Mouse (Mus musculus) heart, postnatal 0 days (tissue): ENCODE results near the gene Acsm4. TPM values are rescaled to one million over a fixed set of nuclear protein-coding genes. Genes with fewer than 3 reads are reported as not detected.

Experiments
- ATAC-seq: fragments of 200-750 bp; cut with Nextera tagmentation; 2 replicates; pipeline ENCODE4 v1.8.0; 2017; ENCODE audit warnings: low read depth, moderate number of reproducible peaks, moderate library complexity; ENCODE audit not compliant: insufficient read depth
- DNase-seq: peaks from one replicate; pipeline ENCODE4 v3.0.0-alpha.2; 2016; ENCODE audit warnings: low spot score
- H3K27ac ChIP-seq: fragments of 300-500 bp; sonication (generic); 2 replicates; pipeline ENCODE4 v1.5.1; 2014; ENCODE audit warnings: low read depth, mild to moderate bottlenecking
- H3K27me3 ChIP-seq: fragments of 300-500 bp; sonication (generic); 2 replicates; pipeline ENCODE4 v1.6.1; 2014; ENCODE audit warnings: low read length, mixed read lengths; ENCODE audit not compliant: control insufficient read depth, insufficient read depth
- H3K36me3 ChIP-seq: fragments of 300-500 bp; sonication (generic); replicated peaks from 2 replicates; pipeline ENCODE4 v1.6.1; 2014; ENCODE audit warnings: low read length, mixed read lengths; ENCODE audit not compliant: control insufficient read depth, insufficient read depth
- H3K4me1 ChIP-seq: fragments of 300-500 bp; sonication (generic); 2 replicates; pipeline ENCODE4 v1.6.1; 2014; ENCODE audit warnings: antibody characterized with exemption; ENCODE audit not compliant: control insufficient read depth, insufficient read depth
- H3K4me2 ChIP-seq: fragments of 300-500 bp; sonication (generic); 2 replicates; pipeline ENCODE4 v1.6.1; 2014; ENCODE audit warnings: low read depth, mild to moderate bottlenecking, low read length, moderate library complexity
- H3K4me3 ChIP-seq: fragments of 300-500 bp; sonication (generic); 2 replicates; pipeline ENCODE4 v1.5.1; 2014; ENCODE audit warnings: low read depth, low read length
- H3K9ac ChIP-seq: fragments of 300-500 bp; sonication (generic); replicated peaks from 2 replicates; pipeline ENCODE4 v1.6.1; 2014; ENCODE audit warnings: low read depth, low read length, mixed read lengths
- H3K9me3 ChIP-seq: fragments of 300-500 bp; sonication (generic); replicated peaks from 2 replicates; pipeline ENCODE4 v1.6.1; 2016; ENCODE audit warnings: low read length; ENCODE audit not compliant: control insufficient read depth
- CTCF ChIP-seq: IDR thresholded peaks from 2 replicates; pipeline ENCODE4 v1.5.1; 2016; ENCODE audit warnings: antibody characterized with exemption, control low read depth, low read depth
- EP300 ChIP-seq: IDR thresholded peaks from 2 replicates; pipeline ENCODE4 v1.6.1; 2016; ENCODE audit warnings: antibody characterized with exemption, low read depth
- WGBS: fragments of 180-500 bp; shearing (Covaris S2); extraction: QIAGEN DNeasy Blood & Tissue Kit; methylation state at CpG from one replicate; pipeline ENCODE4 v1.1.7; 2014; 5-methylcytosine and 5-hydroxymethylcytosine counted together
- polyA plus RNA-seq: library from polyadenylated mRNA; unstranded; fragments of >200 nt; fragmentation: Nextera tagmentation; extraction: Ambion mirVana; gene quantifications from 2 replicates; pipeline ENCODE4 v1.2.1, GENCODE M21; 2015
- total RNA-seq: library from RNA; depleted of rRNA; stranded (reverse); fragments of >200 nt; gene quantifications from 2 replicates; pipeline ENCODE4 v1.2.3, GENCODE M21; 2014; ENCODE audit warnings: low replicate concordance

Gene Acsm4
- total and polyA plus RNA-seq, 2 experiments from 2014 or later = not detected

DNA sequence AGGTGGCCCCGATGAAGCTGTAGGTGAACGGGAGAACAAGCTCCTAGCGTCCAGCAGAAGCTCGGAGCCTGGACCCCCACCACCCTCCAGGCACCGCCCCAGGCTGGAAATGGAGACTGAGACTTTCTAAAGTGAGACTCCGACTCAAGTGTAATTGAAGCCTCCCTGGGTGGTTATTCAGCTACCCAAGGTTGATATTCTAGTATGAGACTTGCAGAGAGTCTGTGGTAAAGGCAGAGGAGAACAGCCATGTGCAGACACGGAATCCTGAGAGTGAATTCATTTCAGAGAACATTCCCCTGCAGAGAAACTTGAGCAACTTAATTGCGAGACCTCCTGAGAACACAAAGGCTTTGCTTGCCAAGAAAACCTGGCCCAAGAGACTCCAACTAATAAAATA, 9.7 kb upstream of the Acsm4 start:
- H3K27ac ChIP-seq = no peak overlapping the region
- ATAC-seq = no peak

DNA sequence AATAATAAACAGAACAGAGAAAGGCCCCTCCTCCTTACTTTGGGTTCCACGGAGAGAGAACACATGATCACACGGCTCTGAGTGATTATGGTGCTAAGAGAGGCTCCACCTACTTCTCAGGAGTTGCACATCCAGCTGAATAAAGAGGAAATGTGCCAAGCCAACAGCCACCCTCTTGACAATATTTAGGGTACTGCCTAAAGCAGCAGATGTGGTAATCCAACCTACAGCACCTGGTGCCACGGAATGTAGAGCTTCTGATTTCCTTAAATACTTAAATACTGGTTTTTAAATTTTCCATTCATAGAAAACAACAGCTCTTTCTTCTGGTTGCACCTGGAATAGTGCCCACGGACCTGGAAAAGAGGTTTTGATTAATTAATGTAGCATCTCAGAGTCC, 7.1 kb upstream of the Acsm4 start:
- H3K36me3 ChIP-seq = no peaks in the 10 kb centered on the region
- no peaks in the 10 kb centered on the region for H3K27me3 ChIP-seq
- no peaks in the 10 kb centered on the region for H3K4me1 ChIP-seq
- no peaks in the 10 kb centered on the region for H3K9me3 ChIP-seq
- no peak overlapping the region for H3K4me2 ChIP-seq
- H3K9ac ChIP-seq = no peak overlapping the region
- DNase-seq = no peak
- no peak for TF ChIP-seq CTCF
- no peak for TF ChIP-seq EP300
- ATAC-seq = no peak
- WGBS = 51% methylated on average over 4 of the region's 4 CpGs
- H3K27ac ChIP-seq = no peak overlapping the region
- no peak overlapping the region for H3K4me3 ChIP-seq

More for the DNA sequence above, 9.7 kb upstream of the Acsm4 start:
- no peak for DNase-seq
- 63% methylated on average over 8 of the region's 8 CpGs for WGBS
- Histone ChIP-seq H3K9me3 (no peaks in the 10 kb centered on the region), H3K36me3 (no peaks in the 10 kb centered on the region), H3K9ac (no peak overlapping the region), H3K27me3 (no peaks in the 10 kb centered on the region), H3K4me1 (no peaks in the 10 kb centered on the region), H3K4me2 (no peak overlapping the region), H3K4me3 (no peak overlapping the region)
- TF ChIP-seq CTCF (no peak), EP300 (no peak)

DNA sequence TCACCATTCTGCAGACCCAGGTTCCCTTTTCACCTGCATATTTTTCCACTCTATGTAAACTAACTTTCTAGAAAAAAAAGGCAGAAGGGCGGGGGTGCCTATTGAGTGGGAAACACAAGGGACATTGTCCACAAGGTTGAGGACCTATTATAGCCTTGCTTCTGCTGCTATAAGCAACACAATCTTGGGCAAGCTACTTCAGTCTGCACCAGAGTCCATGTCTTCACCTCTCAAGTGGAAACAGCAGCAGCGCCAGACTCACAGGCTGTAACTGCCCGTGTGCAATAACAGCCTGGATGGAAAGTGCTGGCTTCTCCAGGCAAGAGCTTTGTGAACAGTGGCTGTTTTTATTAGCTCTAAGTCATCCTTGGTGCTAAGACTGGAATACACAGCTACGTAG, 2.5 kb downstream of the Acsm4 start:
- no peak for DNase-seq
- H3K9ac ChIP-seq = no peak overlapping the region
- H3K27ac ChIP-seq = no peak overlapping the region
- H3K4me3 ChIP-seq = no peak overlapping the region
- H3K4me2 ChIP-seq = no peak overlapping the region
- H3K4me1 ChIP-seq = no peaks in the 10 kb centered on the region
- no peaks in the 10 kb centered on the region for H3K36me3 ChIP-seq
- 56% methylated on average over 4 of the region's 4 CpGs for WGBS
- H3K27me3 ChIP-seq = no peaks in the 10 kb centered on the region
- H3K9me3 ChIP-seq = no peaks in the 10 kb centered on the region
- ATAC-seq = no peak
- no peak for TF ChIP-seq EP300

DNA sequence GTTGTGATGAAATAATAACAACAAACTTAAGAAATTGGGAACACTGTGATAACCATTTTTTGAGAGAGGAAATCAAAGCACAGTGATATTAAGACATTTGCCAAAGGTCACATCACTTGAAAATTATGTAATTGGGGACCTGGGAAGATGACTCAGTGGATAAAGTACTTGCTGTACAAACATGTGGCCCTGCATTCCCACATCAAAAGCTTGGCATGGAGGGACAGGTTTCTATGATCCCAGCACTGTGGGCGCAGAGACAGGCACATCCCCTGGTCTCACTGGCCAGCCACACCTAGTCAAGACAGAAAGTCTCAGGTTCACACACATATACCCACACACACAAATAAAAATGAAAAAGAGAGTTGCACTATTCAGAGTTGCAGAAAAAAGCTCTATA, 5.1 kb downstream of the Acsm4 start:
- Histone ChIP-seq H3K27ac (no peak overlapping the region), H3K4me2 (no peak overlapping the region)

DNA sequence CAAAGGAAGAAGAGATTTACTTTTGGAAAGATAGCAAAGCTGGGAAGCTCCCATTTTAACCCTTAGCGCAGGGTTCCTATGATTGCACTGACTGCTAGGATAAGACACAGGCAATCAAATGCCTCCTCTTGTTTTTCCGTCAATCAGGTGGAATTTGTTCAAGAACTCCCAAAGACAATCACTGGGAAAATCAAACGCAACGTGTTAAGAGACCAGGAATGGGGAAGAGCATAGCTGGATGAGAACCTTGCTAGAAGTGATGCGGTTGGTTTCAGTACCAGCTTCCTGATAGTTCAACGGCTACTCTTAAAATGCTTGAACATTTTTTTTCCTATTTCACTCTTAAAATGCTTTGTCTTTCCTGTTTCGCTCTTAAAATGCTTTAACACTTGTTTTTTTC, 24.3 kb downstream of the Acsm4 start:
- Histone ChIP-seq H3K9ac (no peak overlapping the region), H3K9me3 (no peaks in the 10 kb centered on the region), H3K27ac (no peak overlapping the region), H3K4me2 (no peak overlapping the region), H3K36me3 (peaks cover 34% of the 10 kb centered on the region), H3K4me3 (no peak overlapping the region), H3K27me3 (no peaks in the 10 kb centered on the region), H3K4me1 (no peaks in the 10 kb centered on the region)
- TF ChIP-seq EP300 = no peak
- TF ChIP-seq CTCF = no peak
- WGBS = 88% methylated on average over 7 of the region's 7 CpGs
- DNase-seq (no peak), ATAC-seq (no peak)

More for the DNA sequence above, 5.1 kb downstream of the Acsm4 start:
- Histone ChIP-seq H3K9me3 (no peaks in the 10 kb centered on the region), H3K4me3 (no peak overlapping the region), H3K36me3 (no peaks in the 10 kb centered on the region), H3K27me3 (no peaks in the 10 kb centered on the region), H3K4me1 (no peaks in the 10 kb centered on the region), H3K9ac (no peak overlapping the region)
- 57% methylated on average over 1 of the region's 1 CpGs for WGBS
- no peak for TF ChIP-seq CTCF
- no peak for TF ChIP-seq EP300
- ATAC-seq (no peak), DNase-seq (no peak)

DNA sequence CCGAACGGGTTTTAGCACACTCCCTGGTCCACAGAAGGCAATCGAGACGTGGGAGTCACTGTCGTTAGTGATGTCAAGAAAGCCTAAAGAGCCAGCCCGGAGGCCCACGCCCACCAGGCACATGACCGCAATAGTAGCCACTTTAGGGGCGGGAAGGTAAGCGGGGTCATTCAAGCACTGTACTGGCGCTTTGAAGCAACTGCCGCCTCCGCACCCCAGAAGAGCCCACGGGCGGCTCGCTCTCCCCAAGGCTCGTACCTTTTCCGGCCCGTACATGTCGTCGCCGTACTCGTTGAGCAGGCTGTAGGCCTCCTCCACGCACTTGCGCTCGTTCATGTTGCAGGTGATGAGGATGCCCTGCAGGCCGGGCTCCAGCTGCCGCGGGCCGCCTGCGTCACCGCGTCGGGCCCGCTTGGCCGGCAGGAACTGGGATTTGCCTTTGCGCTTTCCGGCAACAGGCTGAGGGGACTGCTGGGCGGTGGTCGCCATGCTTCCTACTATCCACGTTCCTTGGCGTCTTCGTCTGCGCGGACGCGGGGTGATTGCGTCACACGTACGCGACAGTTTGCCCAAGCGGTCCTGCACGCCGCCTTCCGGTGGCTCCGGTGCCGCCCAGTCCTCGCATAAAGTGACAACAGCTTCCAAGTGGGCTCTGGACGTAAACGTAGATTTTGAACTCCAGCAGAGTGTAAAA, 30.6 kb downstream of the Acsm4 start, which contains the start of gene Thumpd1:
TSS of gene Thumpd1 (minus strand) at position 546 of the 694 bp plus-strand sequence.
- under 1% methylated on average over 60 of the region's 60 CpGs for WGBS
- peak; percentile 94 for ATAC-seq
- Histone ChIP-seq H3K27me3 (no peaks in the 10 kb centered on the region), H3K9me3 (no peaks in the 10 kb centered on the region), H3K9ac (peak within 1 kb of the TSS; percentile 75), H3K4me1 (peaks cover 6% of the 10 kb centered on the region), H3K4me3 (peak within 1 kb of the TSS; percentile 79), H3K27ac (peak within 1 kb of the TSS; percentile 59), H3K36me3 (peaks cover 34% of the 10 kb centered on the region), H3K4me2 (peak within 1 kb of the TSS; percentile 78)
- TF ChIP-seq CTCF (peak; percentile 66), EP300 (no peak)
- DNase-seq = peak; percentile 88
